Mouse (Mus musculus): ENCODE measurements around the gene Ikzf2. TPM values are rescaled to one million over a fixed set of nuclear protein-coding genes. Genes with fewer than 3 reads are reported as not detected.

Gene Ikzf2
- polyA plus RNA-seq, 1 experiment from 2014 or later: 3.8 TPM

- ATAC-seq: no peak
- no peaks in the 10 kb centered on the region for H3K27me3 ChIP-seq (ENCODE audit: control insufficient read depth, insufficient read depth, low read depth, low read length)
- no peak overlapping the region for H3K4me3 ChIP-seq (ENCODE audit: low read depth, low read length)
- 100% methylated on average over 2 of the region's 2 CpGs for WGBS
- no peak overlapping the region for H3K4me2 ChIP-seq (ENCODE audit: low read length)
- H3K9me3 ChIP-seq (replicated peaks; ENCODE audit: control insufficient read depth, low read length, poor library complexity, severe bottlenecking): no peaks in the 10 kb centered on the region
- no peaks in the 10 kb centered on the region for H3K4me1 ChIP-seq (ENCODE audit: control insufficient read depth, insufficient read depth, low read length)
- H3K9ac ChIP-seq (ENCODE audit: low read depth, low read length): no peak overlapping the region
- H3K27ac ChIP-seq (ENCODE audit: low read length): no peak overlapping the region
- no peaks in the 10 kb centered on the region for H3K36me3 ChIP-seq (ENCODE audit: control insufficient read depth, insufficient read depth, low read length)
Observed at GRCm38 (mm10) chr1:69521656-69522055, 165.4 kb downstream of the Ikzf2 start.

GRCm38 (mm10) chr1:69519356-69519755, 167.7 kb downstream of the Ikzf2 start:
- Histone ChIP-seq H3K27me3 (ENCODE audit: control insufficient read depth, insufficient read depth, low read depth, low read length) (no peaks in the 10 kb centered on the region), H3K4me2 (ENCODE audit: low read length) (no peak overlapping the region), H3K36me3 (ENCODE audit: control insufficient read depth, insufficient read depth, low read length) (no peaks in the 10 kb centered on the region), H3K4me3 (ENCODE audit: low read depth, low read length) (no peak overlapping the region), H3K9ac (ENCODE audit: low read depth, low read length) (no peak overlapping the region), H3K27ac (ENCODE audit: low read length) (no peak overlapping the region), H3K9me3 (replicated peaks; ENCODE audit: control insufficient read depth, low read length, poor library complexity, severe bottlenecking) (no peaks in the 10 kb centered on the region), H3K4me1 (ENCODE audit: control insufficient read depth, insufficient read depth, low read length) (no peaks in the 10 kb centered on the region)
- WGBS: 91% methylated on average over 4 of the region's 4 CpGs
- ATAC-seq: no peak

- no peak overlapping the region for H3K27ac ChIP-seq (ENCODE audit: low read length)
- no peak overlapping the region for H3K9ac ChIP-seq (ENCODE audit: low read depth, low read length)
- 0 out of 2 replicates have a peak, but pooled peaks cover 3% of the 10 kb centered on the region for H3K4me1 ChIP-seq (ENCODE audit: control insufficient read depth, insufficient read depth, low read length)
- H3K9me3 ChIP-seq (replicated peaks; ENCODE audit: control insufficient read depth, low read length, poor library complexity, severe bottlenecking): no peaks in the 10 kb centered on the region
- H3K27me3 ChIP-seq (ENCODE audit: control insufficient read depth, insufficient read depth, low read depth, low read length): no peaks in the 10 kb centered on the region
- no peak overlapping the region for H3K4me3 ChIP-seq (ENCODE audit: low read depth, low read length)
- ATAC-seq: no peak
- no peak overlapping the region for H3K4me2 ChIP-seq (ENCODE audit: low read length)
- H3K36me3 ChIP-seq (ENCODE audit: control insufficient read depth, insufficient read depth, low read length): no peaks in the 10 kb centered on the region
- WGBS: 86% methylated on average over 4 of the region's 4 CpGs
Observed at GRCm38 (mm10) chr1:69518012-69518411, 169.0 kb downstream of the Ikzf2 start.

GRCm38 (mm10) chr1:69516144-69516543, 170.9 kb downstream of the Ikzf2 start:
- Histone ChIP-seq H3K27me3 (ENCODE audit: control insufficient read depth, insufficient read depth, low read depth, low read length) (no peaks in the 10 kb centered on the region), H3K27ac (ENCODE audit: low read length) (no peak overlapping the region), H3K36me3 (ENCODE audit: control insufficient read depth, insufficient read depth, low read length) (no peaks in the 10 kb centered on the region), H3K9me3 (replicated peaks; ENCODE audit: control insufficient read depth, low read length, poor library complexity, severe bottlenecking) (no peaks in the 10 kb centered on the region), H3K4me1 (ENCODE audit: control insufficient read depth, insufficient read depth, low read length) (0 out of 2 replicates have a peak, but pooled peaks cover 3% of the 10 kb centered on the region), H3K9ac (ENCODE audit: low read depth, low read length) (no peak overlapping the region), H3K4me2 (ENCODE audit: low read length) (no peak overlapping the region), H3K4me3 (ENCODE audit: low read depth, low read length) (no peak overlapping the region)
- ATAC-seq: no peak
- WGBS: 60% methylated on average over 5 of the region's 5 CpGs

GRCm38 (mm10) chr1:69513595-69514250, 173.3 kb downstream of the Ikzf2 start:
- peak; percentile 48; the same call in 1 of the 2 replicates for ATAC-seq
- Histone ChIP-seq H3K4me2 (ENCODE audit: low read length) (no peak overlapping the region), H3K9ac (ENCODE audit: low read depth, low read length) (no peak overlapping the region), H3K4me1 (ENCODE audit: control insufficient read depth, insufficient read depth, low read length) (0 out of 2 replicates have a peak, but pooled peaks cover 3% of the 10 kb centered on the region), H3K4me3 (ENCODE audit: low read depth, low read length) (no peak overlapping the region), H3K27ac (ENCODE audit: low read length) (no peak overlapping the region), H3K27me3 (ENCODE audit: control insufficient read depth, insufficient read depth, low read depth, low read length) (no peaks in the 10 kb centered on the region), H3K9me3 (replicated peaks; ENCODE audit: control insufficient read depth, low read length, poor library complexity, severe bottlenecking) (no peaks in the 10 kb centered on the region), H3K36me3 (ENCODE audit: control insufficient read depth, insufficient read depth, low read length) (no peaks in the 10 kb centered on the region)
- 42% methylated on average over 5 of the region's 5 CpGs for WGBS

- H3K36me3 ChIP-seq (ENCODE audit: control insufficient read depth, insufficient read depth, low read length): no peaks in the 10 kb centered on the region
- no peaks in the 10 kb centered on the region for H3K9me3 ChIP-seq (replicated peaks; ENCODE audit: control insufficient read depth, low read length, poor library complexity, severe bottlenecking)
- no peak overlapping the region for H3K27ac ChIP-seq (ENCODE audit: low read length)
- no peaks in the 10 kb centered on the region for H3K27me3 ChIP-seq (ENCODE audit: control insufficient read depth, insufficient read depth, low read depth, low read length)
- 65% methylated on average over 3 of the region's 3 CpGs for WGBS
- no peak for ATAC-seq
- no peaks in the 10 kb centered on the region for H3K4me1 ChIP-seq (ENCODE audit: control insufficient read depth, insufficient read depth, low read length)
- no peak overlapping the region for H3K4me2 ChIP-seq (ENCODE audit: low read length)
- H3K4me3 ChIP-seq (ENCODE audit: low read depth, low read length): no peak overlapping the region
- H3K9ac ChIP-seq (ENCODE audit: low read depth, low read length): no peak overlapping the region
Observed at GRCm38 (mm10) chr1:69508275-69508674, 178.8 kb downstream of the Ikzf2 start.

GRCm38 (mm10) chr1:69507513-69507912, 179.5 kb downstream of the Ikzf2 start:
- H3K36me3 ChIP-seq (ENCODE audit: control insufficient read depth, insufficient read depth, low read length): no peaks in the 10 kb centered on the region
- H3K9ac ChIP-seq (ENCODE audit: low read depth, low read length): no peak overlapping the region
- no peak overlapping the region for H3K27ac ChIP-seq (ENCODE audit: low read length)
- no peaks in the 10 kb centered on the region for H3K4me1 ChIP-seq (ENCODE audit: control insufficient read depth, insufficient read depth, low read length)
- no peak for ATAC-seq
- H3K9me3 ChIP-seq (replicated peaks; ENCODE audit: control insufficient read depth, low read length, poor library complexity, severe bottlenecking): no peaks in the 10 kb centered on the region
- 80% methylated on average over 6 of the region's 6 CpGs for WGBS
- no peak overlapping the region for H3K4me2 ChIP-seq (ENCODE audit: low read length)
- no peaks in the 10 kb centered on the region for H3K27me3 ChIP-seq (ENCODE audit: control insufficient read depth, insufficient read depth, low read depth, low read length)
- H3K4me3 ChIP-seq (ENCODE audit: low read depth, low read length): no peak overlapping the region

- H3K27ac ChIP-seq (ENCODE audit: low read length): no peak overlapping the region
- ATAC-seq: no peak
- no peak overlapping the region for H3K4me2 ChIP-seq (ENCODE audit: low read length)
- H3K27me3 ChIP-seq (ENCODE audit: control insufficient read depth, insufficient read depth, low read depth, low read length): no peaks in the 10 kb centered on the region
- H3K36me3 ChIP-seq (ENCODE audit: control insufficient read depth, insufficient read depth, low read length): no peaks in the 10 kb centered on the region
- 97% methylated on average over 7 of the region's 7 CpGs for WGBS
- no peak overlapping the region for H3K4me3 ChIP-seq (ENCODE audit: low read depth, low read length)
- no peak overlapping the region for H3K9ac ChIP-seq (ENCODE audit: low read depth, low read length)
- no peaks in the 10 kb centered on the region for H3K4me1 ChIP-seq (ENCODE audit: control insufficient read depth, insufficient read depth, low read length)
- no peaks in the 10 kb centered on the region for H3K9me3 ChIP-seq (replicated peaks; ENCODE audit: control insufficient read depth, low read length, poor library complexity, severe bottlenecking)
Observed at GRCm38 (mm10) chr1:69506615-69507159, 180.4 kb downstream of the Ikzf2 start.

GRCm38 (mm10) chr1:69506011-69506410, 181.0 kb downstream of the Ikzf2 start:
- H3K9ac ChIP-seq (ENCODE audit: low read depth, low read length): no peak overlapping the region
- no peaks in the 10 kb centered on the region for H3K27me3 ChIP-seq (ENCODE audit: control insufficient read depth, insufficient read depth, low read depth, low read length)
- H3K9me3 ChIP-seq (replicated peaks; ENCODE audit: control insufficient read depth, low read length, poor library complexity, severe bottlenecking): no peaks in the 10 kb centered on the region
- 95% methylated on average over 6 of the region's 6 CpGs for WGBS
- H3K4me2 ChIP-seq (ENCODE audit: low read length): no peak overlapping the region
- no peak for ATAC-seq
- H3K4me1 ChIP-seq (ENCODE audit: control insufficient read depth, insufficient read depth, low read length): no peaks in the 10 kb centered on the region
- no peaks in the 10 kb centered on the region for H3K36me3 ChIP-seq (ENCODE audit: control insufficient read depth, insufficient read depth, low read length)
- no peak overlapping the region for H3K27ac ChIP-seq (ENCODE audit: low read length)
- no peak overlapping the region for H3K4me3 ChIP-seq (ENCODE audit: low read depth, low read length)

All from midbrain, embryonic 16.5 days (tissue).